Mouse (Mus musculus): ENCODE data around the gene Drd2. TPM values are rescaled to one million over a fixed set of nuclear protein-coding genes. Genes with fewer than 3 reads are reported as not detected.
A peak's percentile ranks its signal among the peaks of the same experiment; 100 is the strongest.

Gene Drd2
- polyA plus RNA-seq, 1 experiment from 2014 or later = 0.69 TPM

DNA sequence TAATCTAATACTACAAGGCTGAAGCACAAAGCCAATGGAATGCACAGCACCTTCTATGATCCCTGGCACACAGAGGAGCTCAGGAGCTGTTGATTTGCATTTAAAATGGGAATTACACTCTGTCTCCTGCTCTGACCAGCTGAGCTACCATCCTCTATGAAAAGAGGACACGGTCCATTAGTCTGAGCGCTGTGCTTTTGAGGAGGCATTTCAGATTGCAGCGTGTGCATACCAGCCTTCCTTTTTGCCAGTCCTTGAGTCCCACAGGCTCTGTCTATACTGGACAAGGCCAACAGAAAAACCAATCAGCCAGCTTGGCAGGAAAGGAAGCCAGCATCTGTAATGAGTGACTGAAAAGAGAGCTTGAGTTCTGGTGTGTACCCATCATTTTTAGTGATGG, 43.6 kb downstream of the Drd2 start:
- H3K27me3 ChIP-seq (ENCODE audit: control insufficient read depth, insufficient read depth, low read length) = no peaks in the 10 kb centered on the region
- H3K4me1 ChIP-seq (ENCODE audit: control insufficient read depth, insufficient read depth, low read length) = no peaks in the 10 kb centered on the region
- H3K36me3 ChIP-seq (ENCODE audit: control insufficient read depth, insufficient read depth, low read length) = no peaks in the 10 kb centered on the region
- H3K9ac ChIP-seq (ENCODE audit: low read length) = no peak overlapping the region
- ATAC-seq (ENCODE audit: insufficient read depth, low FRiP score, low TSS enrichment) (no peak), DNase-seq (ENCODE audit: low spot score) (peak; percentile 27)
- H3K4me3 ChIP-seq (ENCODE audit: low read depth, low read length) = no peak overlapping the region
- no peaks in the 10 kb centered on the region for H3K9me3 ChIP-seq (ENCODE audit: control insufficient read depth, low read length)
- H3K27ac ChIP-seq (ENCODE audit: low read depth, low read length) = no peak overlapping the region
- H3K4me2 ChIP-seq (ENCODE audit: low read depth) = no peak overlapping the region
- 39% methylated on average over 3 of the region's 3 CpGs for WGBS

DNA sequence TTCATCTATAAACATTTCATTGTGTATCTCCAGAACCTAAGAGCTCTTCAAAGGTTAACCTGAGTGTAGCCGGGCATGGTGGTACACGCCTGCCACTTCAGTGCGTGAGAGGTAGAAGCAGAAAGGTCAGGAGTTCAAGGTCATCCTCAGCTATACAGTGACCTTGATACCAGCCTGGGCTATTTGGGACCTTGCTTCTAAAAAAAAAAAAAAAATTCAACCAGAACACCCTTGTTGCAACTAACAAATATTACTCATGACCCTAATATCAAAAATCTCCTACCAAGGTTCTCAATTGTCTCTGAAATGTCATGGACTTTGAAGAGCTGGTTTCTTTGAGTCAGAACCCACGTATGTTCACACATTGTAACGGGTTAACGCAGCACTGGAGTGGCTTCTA, 44.4 kb downstream of the Drd2 start:
- Histone ChIP-seq H3K4me1 (ENCODE audit: control insufficient read depth, insufficient read depth, low read length) (no peaks in the 10 kb centered on the region), H3K9ac (ENCODE audit: low read length) (no peak overlapping the region), H3K27ac (ENCODE audit: low read depth, low read length) (no peak overlapping the region), H3K4me2 (ENCODE audit: low read depth) (no peak overlapping the region), H3K27me3 (ENCODE audit: control insufficient read depth, insufficient read depth, low read length) (no peaks in the 10 kb centered on the region), H3K36me3 (ENCODE audit: control insufficient read depth, insufficient read depth, low read length) (no peaks in the 10 kb centered on the region), H3K4me3 (ENCODE audit: low read depth, low read length) (no peak overlapping the region), H3K9me3 (ENCODE audit: control insufficient read depth, low read length) (no peaks in the 10 kb centered on the region)
- no peak for DNase-seq (ENCODE audit: low spot score)
- no peak for ATAC-seq (ENCODE audit: insufficient read depth, low FRiP score, low TSS enrichment)
- 89% methylated on average over 6 of the region's 6 CpGs for WGBS

DNA sequence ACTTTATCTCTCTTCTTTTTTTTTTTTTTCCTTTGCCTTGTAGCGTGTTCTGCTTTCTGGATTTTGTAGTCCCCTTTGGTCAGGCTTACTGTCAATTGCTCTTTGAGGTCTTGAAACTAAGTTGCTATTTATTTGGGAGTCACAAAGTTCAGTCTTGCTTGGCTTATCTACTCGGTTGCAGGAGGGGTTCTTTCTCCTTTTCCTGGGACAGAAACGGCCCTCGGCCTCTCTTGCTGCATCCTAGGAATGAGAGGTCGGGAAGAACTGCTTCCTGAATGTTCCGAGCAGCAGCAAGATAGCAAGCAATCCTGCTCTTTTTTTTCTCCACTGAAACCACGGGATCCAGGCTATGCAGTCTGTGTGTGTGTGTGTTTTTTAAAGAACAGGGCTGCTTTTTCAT, 44.9 kb downstream of the Drd2 start:
- 63% methylated on average over 7 of the region's 7 CpGs for WGBS

DNA sequence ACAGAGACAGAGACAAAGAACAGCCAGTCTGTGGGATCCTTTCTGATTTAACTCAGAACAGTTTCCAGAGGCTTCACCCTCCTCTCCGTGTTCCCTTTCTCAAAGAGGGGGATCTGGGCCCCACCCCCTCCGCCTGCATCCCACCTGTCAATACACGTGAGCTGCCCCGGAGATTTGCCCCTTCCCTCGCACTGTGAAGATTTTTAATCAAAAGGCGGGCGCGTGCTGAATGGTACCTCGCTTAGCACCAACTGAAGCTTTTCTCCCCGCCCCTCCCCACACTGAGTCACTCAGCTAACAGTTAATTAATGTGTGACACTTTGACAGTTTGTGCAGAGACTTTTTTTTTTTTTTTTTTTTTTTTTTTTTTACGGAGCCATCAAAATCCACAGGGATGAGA, 45.7 kb downstream of the Drd2 start:
- Histone ChIP-seq H3K27ac (ENCODE audit: low read depth, low read length) (no peak overlapping the region), H3K27me3 (ENCODE audit: control insufficient read depth, insufficient read depth, low read length) (no peaks in the 10 kb centered on the region), H3K4me3 (ENCODE audit: low read depth, low read length) (no peak overlapping the region), H3K4me1 (ENCODE audit: control insufficient read depth, insufficient read depth, low read length) (no peaks in the 10 kb centered on the region), H3K4me2 (ENCODE audit: low read depth) (no peak overlapping the region), H3K9ac (ENCODE audit: low read length) (no peak overlapping the region), H3K9me3 (ENCODE audit: control insufficient read depth, low read length) (no peaks in the 10 kb centered on the region), H3K36me3 (ENCODE audit: control insufficient read depth, insufficient read depth, low read length) (no peaks in the 10 kb centered on the region)
- ATAC-seq (ENCODE audit: insufficient read depth, low FRiP score, low TSS enrichment) = no peak
- DNase-seq (ENCODE audit: low spot score) = no peak
- WGBS = 49% methylated on average over 11 of the region's 11 CpGs

More for the DNA sequence above, 44.9 kb downstream of the Drd2 start:
- no peaks in the 10 kb centered on the region for H3K4me1 ChIP-seq (ENCODE audit: control insufficient read depth, insufficient read depth, low read length)
- H3K27me3 ChIP-seq (ENCODE audit: control insufficient read depth, insufficient read depth, low read length) = no peaks in the 10 kb centered on the region
- H3K9me3 ChIP-seq (ENCODE audit: control insufficient read depth, low read length) = no peaks in the 10 kb centered on the region
- no peaks in the 10 kb centered on the region for H3K36me3 ChIP-seq (ENCODE audit: control insufficient read depth, insufficient read depth, low read length)
- H3K27ac ChIP-seq (ENCODE audit: low read depth, low read length) = no peak overlapping the region
- DNase-seq (ENCODE audit: low spot score) = no peak
- H3K4me2 ChIP-seq (ENCODE audit: low read depth) = no peak overlapping the region
- no peak overlapping the region for H3K4me3 ChIP-seq (ENCODE audit: low read depth, low read length)
- no peak overlapping the region for H3K9ac ChIP-seq (ENCODE audit: low read length)
- no peak for ATAC-seq (ENCODE audit: insufficient read depth, low FRiP score, low TSS enrichment)

DNA sequence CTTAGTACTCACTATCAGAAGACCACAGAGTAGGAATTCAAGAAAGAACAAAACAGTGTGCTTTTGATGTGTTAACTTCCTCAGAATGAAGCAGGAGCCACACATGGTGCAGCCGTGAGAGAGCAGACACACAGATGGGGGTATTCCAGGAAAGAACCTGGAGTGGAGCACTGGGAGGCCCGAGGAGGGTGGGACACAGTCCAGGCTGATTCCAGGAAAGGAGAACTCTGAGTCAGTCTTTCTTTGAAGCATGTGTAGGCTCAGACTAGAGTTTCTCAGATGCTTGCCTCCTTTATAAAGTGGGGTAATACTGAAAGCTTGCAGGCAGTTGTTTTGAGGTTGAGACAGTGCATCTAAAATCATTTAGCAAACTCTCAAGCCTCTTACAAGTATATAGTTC, 51.8 kb downstream of the Drd2 start:
- Histone ChIP-seq H3K4me2 (ENCODE audit: low read depth) (no peak overlapping the region), H3K36me3 (ENCODE audit: control insufficient read depth, insufficient read depth, low read length) (no peaks in the 10 kb centered on the region), H3K27me3 (ENCODE audit: control insufficient read depth, insufficient read depth, low read length) (no peaks in the 10 kb centered on the region), H3K4me3 (ENCODE audit: low read depth, low read length) (no peak overlapping the region), H3K9me3 (ENCODE audit: control insufficient read depth, low read length) (no peaks in the 10 kb centered on the region), H3K4me1 (ENCODE audit: control insufficient read depth, insufficient read depth, low read length) (no peaks in the 10 kb centered on the region), H3K27ac (ENCODE audit: low read depth, low read length) (no peak overlapping the region), H3K9ac (ENCODE audit: low read length) (no peak overlapping the region)
- WGBS = 57% methylated on average over 2 of the region's 2 CpGs
- ATAC-seq (ENCODE audit: insufficient read depth, low FRiP score, low TSS enrichment) (no peak), DNase-seq (ENCODE audit: low spot score) (no peak)

DNA sequence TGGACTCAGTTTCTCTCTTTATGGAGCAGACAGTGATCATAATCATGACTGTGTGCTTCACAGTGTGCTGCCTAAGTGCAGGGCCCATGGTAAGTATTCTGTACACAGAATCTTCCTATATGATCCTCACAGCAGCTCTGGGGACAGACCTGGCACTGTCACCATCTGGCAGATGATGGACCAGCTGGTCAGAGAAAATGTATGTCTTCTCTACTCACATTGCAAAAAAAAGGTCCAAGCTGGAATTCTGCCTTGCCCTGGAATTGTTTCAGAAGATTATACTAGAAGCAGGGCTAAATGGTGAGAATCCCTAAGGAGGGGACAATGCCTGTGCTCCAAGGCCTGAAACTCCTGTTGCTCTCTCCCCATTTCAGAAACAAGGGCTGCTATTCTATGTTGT, 55.6 kb downstream of the Drd2 start:
- Histone ChIP-seq H3K4me1 (ENCODE audit: control insufficient read depth, insufficient read depth, low read length) (no peaks in the 10 kb centered on the region), H3K9me3 (ENCODE audit: control insufficient read depth, low read length) (no peaks in the 10 kb centered on the region), H3K4me3 (ENCODE audit: low read depth, low read length) (no peak overlapping the region), H3K27me3 (ENCODE audit: control insufficient read depth, insufficient read depth, low read length) (no peaks in the 10 kb centered on the region), H3K27ac (ENCODE audit: low read depth, low read length) (no peak overlapping the region), H3K36me3 (ENCODE audit: control insufficient read depth, insufficient read depth, low read length) (no peaks in the 10 kb centered on the region), H3K4me2 (ENCODE audit: low read depth) (no peak overlapping the region), H3K9ac (ENCODE audit: low read length) (no peak overlapping the region)
- ATAC-seq (ENCODE audit: insufficient read depth, low FRiP score, low TSS enrichment) (no peak), DNase-seq (ENCODE audit: low spot score) (no peak)

DNA sequence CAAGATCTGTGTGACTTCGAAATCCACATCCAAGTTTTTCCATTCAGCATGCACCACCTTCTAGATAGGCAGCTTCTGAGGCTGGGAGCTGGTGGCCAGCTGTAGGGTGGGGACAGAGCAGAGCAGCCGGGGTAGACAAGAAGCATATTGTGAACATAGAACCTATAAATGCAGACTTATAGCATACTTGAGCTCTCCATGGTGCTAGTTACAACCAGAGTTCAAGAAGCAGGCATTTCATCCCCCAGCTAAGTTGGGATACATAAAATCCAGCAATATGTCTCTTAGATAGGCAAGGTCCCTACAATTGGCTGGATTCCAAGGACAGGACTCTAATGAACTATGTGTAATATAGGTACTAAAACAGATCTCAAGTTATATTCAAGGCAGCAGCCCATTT, 63.3 kb downstream of the Drd2 start:
- no peaks in the 10 kb centered on the region for H3K9me3 ChIP-seq (ENCODE audit: control insufficient read depth, low read length)
- no peak overlapping the region for H3K27ac ChIP-seq (ENCODE audit: low read depth, low read length)
- DNase-seq (ENCODE audit: low spot score) (no peak), ATAC-seq (ENCODE audit: insufficient read depth, low FRiP score, low TSS enrichment) (no peak)
- H3K36me3 ChIP-seq (ENCODE audit: control insufficient read depth, insufficient read depth, low read length) = no peaks in the 10 kb centered on the region
- H3K9ac ChIP-seq (ENCODE audit: low read length) = no peak overlapping the region
- H3K4me3 ChIP-seq (ENCODE audit: low read depth, low read length) = no peak overlapping the region
- no peaks in the 10 kb centered on the region for H3K27me3 ChIP-seq (ENCODE audit: control insufficient read depth, insufficient read depth, low read length)
- 68% methylated on average over 2 of the region's 2 CpGs for WGBS
- H3K4me1 ChIP-seq (ENCODE audit: control insufficient read depth, insufficient read depth, low read length) = no peaks in the 10 kb centered on the region
- no peak overlapping the region for H3K4me2 ChIP-seq (ENCODE audit: low read depth)

DNA sequence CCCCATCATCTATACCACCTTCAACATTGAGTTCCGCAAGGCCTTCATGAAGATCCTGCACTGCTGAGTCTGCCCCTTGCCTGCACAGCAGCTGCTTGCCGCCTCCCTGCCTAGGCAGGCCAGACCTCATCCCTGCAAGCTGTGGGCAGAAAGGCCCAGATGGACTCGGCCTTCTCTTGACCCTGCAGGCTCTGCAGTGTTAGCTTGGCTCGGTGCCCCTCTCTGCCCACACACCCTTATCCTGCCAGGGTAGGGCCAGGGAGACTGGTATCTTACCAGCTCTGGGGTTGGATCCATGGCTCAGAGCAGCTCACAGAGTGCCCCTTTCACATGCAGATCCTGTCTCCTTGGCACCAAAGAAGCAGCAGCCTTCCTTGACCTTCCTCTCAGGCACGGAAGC, 66.6 kb downstream of the Drd2 start:
- H3K27ac ChIP-seq (ENCODE audit: low read depth, low read length) = no peak overlapping the region
- no peaks in the 10 kb centered on the region for H3K4me1 ChIP-seq (ENCODE audit: control insufficient read depth, insufficient read depth, low read length)
- WGBS = 90% methylated on average over 5 of the region's 5 CpGs
- H3K27me3 ChIP-seq (ENCODE audit: control insufficient read depth, insufficient read depth, low read length) = no peaks in the 10 kb centered on the region
- H3K4me2 ChIP-seq (ENCODE audit: low read depth) = no peak overlapping the region
- H3K9me3 ChIP-seq (ENCODE audit: control insufficient read depth, low read length) = no peaks in the 10 kb centered on the region
- H3K4me3 ChIP-seq (ENCODE audit: low read depth, low read length) = no peak overlapping the region
- no peaks in the 10 kb centered on the region for H3K36me3 ChIP-seq (ENCODE audit: control insufficient read depth, insufficient read depth, low read length)
- ATAC-seq (ENCODE audit: insufficient read depth, low FRiP score, low TSS enrichment) (no peak), DNase-seq (ENCODE audit: low spot score) (no peak)
- H3K9ac ChIP-seq (ENCODE audit: low read length) = no peak overlapping the region

DNA sequence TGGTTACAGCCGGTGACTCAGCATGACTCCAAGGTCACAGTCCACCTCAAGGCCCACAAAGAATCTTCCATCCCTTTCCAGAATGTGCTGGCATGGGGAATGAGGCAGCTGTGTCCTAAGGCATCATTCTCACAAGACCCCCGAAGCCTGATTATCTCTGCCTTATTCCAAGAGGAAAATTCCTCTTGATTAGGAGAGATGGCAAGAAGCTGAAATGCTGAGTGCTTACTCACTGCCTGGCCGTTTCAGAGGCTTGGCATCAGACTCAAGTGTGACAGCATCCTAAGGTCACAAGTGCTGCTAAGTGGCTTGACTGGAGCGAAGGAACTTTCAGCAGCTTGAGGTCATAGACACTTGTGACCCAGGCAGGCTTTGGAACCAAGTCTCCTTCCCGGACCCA, 70.2 kb downstream of the Drd2 start:
- H3K4me1 ChIP-seq (ENCODE audit: control insufficient read depth, insufficient read depth, low read length) = no peaks in the 10 kb centered on the region

More for the DNA sequence above, 70.2 kb downstream of the Drd2 start:
- 75% methylated on average over 5 of the region's 5 CpGs for WGBS
- H3K9ac ChIP-seq (ENCODE audit: low read length) = no peak overlapping the region
- H3K9me3 ChIP-seq (ENCODE audit: control insufficient read depth, low read length) = no peaks in the 10 kb centered on the region
- no peaks in the 10 kb centered on the region for H3K27me3 ChIP-seq (ENCODE audit: control insufficient read depth, insufficient read depth, low read length)
- no peak overlapping the region for H3K4me2 ChIP-seq (ENCODE audit: low read depth)
- no peak overlapping the region for H3K4me3 ChIP-seq (ENCODE audit: low read depth, low read length)
- DNase-seq (ENCODE audit: low spot score) (no peak), ATAC-seq (ENCODE audit: insufficient read depth, low FRiP score, low TSS enrichment) (no peak)
- no peaks in the 10 kb centered on the region for H3K36me3 ChIP-seq (ENCODE audit: control insufficient read depth, insufficient read depth, low read length)
- no peak overlapping the region for H3K27ac ChIP-seq (ENCODE audit: low read depth, low read length)
